Mouse (Mus musculus): Measurements from ENCODE around the gene Mgst3. TPM values are rescaled to one million over a fixed set of nuclear protein-coding genes. Genes with fewer than 3 reads are reported as not detected.
A peak's percentile ranks its signal among the peaks of the same experiment; 100 is the strongest.
"Not testable (repeated sequence)": the region's sequence is repeated elsewhere in the genome, so short reads cannot be mapped to it uniquely, and the experiment has no call there.

The Mgst3 gene
- polyA plus RNA-seq, 1 experiment from 2014 or later = 198 TPM

- no peaks in the 10 kb centered on the region for H3K27me3 ChIP-seq (ENCODE audit: control insufficient read depth, insufficient read depth, low read length)
- no peaks in the 10 kb centered on the region for H3K9me3 ChIP-seq (replicated peaks; ENCODE audit: control insufficient read depth, low read length)
- no peak for ATAC-seq (replicated peaks; ENCODE audit: extremely low read depth, insufficient read depth, low FRiP score)
- no peak overlapping the region for H3K9ac ChIP-seq (ENCODE audit: low read length)
- H3K36me3 ChIP-seq (ENCODE audit: control insufficient read depth, insufficient read depth) = peaks cover 21% of the 10 kb centered on the region
- no peak overlapping the region for H3K4me2 ChIP-seq (ENCODE audit: low read depth, low read length)
- 91% methylated on average over 9 of the region's 9 CpGs for WGBS
- no peaks in the 10 kb centered on the region for H3K4me1 ChIP-seq (ENCODE audit: control insufficient read depth, insufficient read depth, low read length)
- no peak overlapping the region for H3K27ac ChIP-seq (ENCODE audit: low read length)
- no peak overlapping the region for H3K4me3 ChIP-seq (ENCODE audit: low read length)
These were observed 36.3 kb downstream of the Mgst3 start for GRCm38 (mm10) chr1:167357387-167357786.

- Histone ChIP-seq H3K27ac (ENCODE audit: low read length) (no peak overlapping the region), H3K9ac (ENCODE audit: low read length) (no peak overlapping the region), H3K27me3 (ENCODE audit: control insufficient read depth, insufficient read depth, low read length) (no peaks in the 10 kb centered on the region), H3K4me1 (ENCODE audit: control insufficient read depth, insufficient read depth, low read length) (peaks cover 2% of the 10 kb centered on the region; the same call in 1 of the 2 replicates), H3K36me3 (ENCODE audit: control insufficient read depth, insufficient read depth) (peaks cover 19% of the 10 kb centered on the region), H3K4me3 (ENCODE audit: low read length) (no peak overlapping the region), H3K4me2 (ENCODE audit: low read depth, low read length) (no peak overlapping the region), H3K9me3 (replicated peaks; ENCODE audit: control insufficient read depth, low read length) (no peaks in the 10 kb centered on the region)
- no peak for ATAC-seq (replicated peaks; ENCODE audit: extremely low read depth, insufficient read depth, low FRiP score)
- WGBS = 90% methylated on average over 14 of the region's 14 CpGs
These were observed 41.2 kb downstream of the Mgst3 start for GRCm38 (mm10) chr1:167352403-167352802.

GRCm38 (mm10) chr1:167350597-167351415 lies 42.8 kb downstream of the Mgst3 start:
- Histone ChIP-seq H3K27ac (ENCODE audit: low read length) (peak overlapping the region; percentile 88), H3K27me3 (ENCODE audit: control insufficient read depth, insufficient read depth, low read length) (no peaks in the 10 kb centered on the region), H3K4me1 (ENCODE audit: control insufficient read depth, insufficient read depth, low read length) (peaks cover 2% of the 10 kb centered on the region; the same call in 1 of the 2 replicates), H3K9me3 (replicated peaks; ENCODE audit: control insufficient read depth, low read length) (no peaks in the 10 kb centered on the region), H3K4me3 (ENCODE audit: low read length) (peak overlapping the region; percentile 76), H3K4me2 (ENCODE audit: low read depth, low read length) (peak overlapping the region; percentile 91), H3K9ac (ENCODE audit: low read length) (peak overlapping the region; percentile 86), H3K36me3 (ENCODE audit: control insufficient read depth, insufficient read depth) (peaks cover 7% of the 10 kb centered on the region)
- no peak for ATAC-seq (replicated peaks; ENCODE audit: extremely low read depth, insufficient read depth, low FRiP score)
- 34% methylated on average over 13 of the region's 13 CpGs for WGBS

GRCm38 (mm10) chr1:167349815-167350596 lies 43.6 kb downstream of the Mgst3 start, which contains the start of gene Aldh9a1:
TSS of gene Aldh9a1 (plus strand) at chr1:167349991.
- ATAC-seq (replicated peaks; ENCODE audit: extremely low read depth, insufficient read depth, low FRiP score) = peak; percentile 99
- peak within 1 kb of the TSS; percentile 86 for H3K9ac ChIP-seq (ENCODE audit: low read length)
- peak within 1 kb of the TSS; percentile 91 for H3K4me2 ChIP-seq (ENCODE audit: low read depth, low read length)
- no peaks in the 10 kb centered on the region for H3K27me3 ChIP-seq (ENCODE audit: control insufficient read depth, insufficient read depth, low read length)
- peaks cover 7% of the 10 kb centered on the region for H3K36me3 ChIP-seq (ENCODE audit: control insufficient read depth, insufficient read depth)
- H3K9me3 ChIP-seq (replicated peaks; ENCODE audit: control insufficient read depth, low read length) = no peaks in the 10 kb centered on the region
- H3K27ac ChIP-seq (ENCODE audit: low read length) = peak within 1 kb of the TSS; percentile 88
- peak within 1 kb of the TSS; percentile 76 for H3K4me3 ChIP-seq (ENCODE audit: low read length)
- under 1% methylated on average over 55 of the region's 55 CpGs for WGBS
- peaks cover 2% of the 10 kb centered on the region; the same call in 1 of the 2 replicates for H3K4me1 ChIP-seq (ENCODE audit: control insufficient read depth, insufficient read depth, low read length)

GRCm38 (mm10) chr1:167349206-167349605 lies 44.4 kb downstream of the Mgst3 start:
- H3K27me3 ChIP-seq (ENCODE audit: control insufficient read depth, insufficient read depth, low read length); H3K27ac ChIP-seq (ENCODE audit: low read length); H3K9ac ChIP-seq (ENCODE audit: low read length); H3K9me3 ChIP-seq (replicated peaks; ENCODE audit: control insufficient read depth, low read length); H3K4me3 ChIP-seq (ENCODE audit: low read length); ATAC-seq (replicated peaks; ENCODE audit: extremely low read depth, insufficient read depth, low FRiP score); H3K36me3 ChIP-seq (ENCODE audit: control insufficient read depth, insufficient read depth); H3K4me1 ChIP-seq (ENCODE audit: control insufficient read depth, insufficient read depth, low read length): not testable (repeated sequence)
- peak overlapping the region; percentile 91 for H3K4me2 ChIP-seq (ENCODE audit: low read depth, low read length)
- 69% methylated on average over 3 of the region's 3 CpGs for WGBS

- H3K27ac ChIP-seq (ENCODE audit: low read length); H3K27me3 ChIP-seq (ENCODE audit: control insufficient read depth, insufficient read depth, low read length); ATAC-seq (replicated peaks; ENCODE audit: extremely low read depth, insufficient read depth, low FRiP score); H3K9ac ChIP-seq (ENCODE audit: low read length); H3K9me3 ChIP-seq (replicated peaks; ENCODE audit: control insufficient read depth, low read length); H3K4me2 ChIP-seq (ENCODE audit: low read depth, low read length); H3K36me3 ChIP-seq (ENCODE audit: control insufficient read depth, insufficient read depth); H3K4me3 ChIP-seq (ENCODE audit: low read length); H3K4me1 ChIP-seq (ENCODE audit: control insufficient read depth, insufficient read depth, low read length): not testable (repeated sequence)
- 83% methylated on average over 10 of the region's 10 CpGs for WGBS
These were observed 47.6 kb downstream of the Mgst3 start for GRCm38 (mm10) chr1:167345994-167346520.

- WGBS = 82% methylated on average over 10 of the region's 10 CpGs
- Histone ChIP-seq H3K27me3 (ENCODE audit: control insufficient read depth, insufficient read depth, low read length) (no peaks in the 10 kb centered on the region), H3K9me3 (replicated peaks; ENCODE audit: control insufficient read depth, low read length) (no peaks in the 10 kb centered on the region), H3K9ac (ENCODE audit: low read length) (no peak overlapping the region), H3K4me3 (ENCODE audit: low read length) (no peak overlapping the region), H3K27ac (ENCODE audit: low read length) (no peak overlapping the region), H3K4me1 (ENCODE audit: control insufficient read depth, insufficient read depth, low read length) (no peaks in the 10 kb centered on the region), H3K36me3 (ENCODE audit: control insufficient read depth, insufficient read depth) (no peaks in the 10 kb centered on the region), H3K4me2 (ENCODE audit: low read depth, low read length) (no peak overlapping the region)
- no peak for ATAC-seq (replicated peaks; ENCODE audit: extremely low read depth, insufficient read depth, low FRiP score)
These were observed 50.8 kb downstream of the Mgst3 start for GRCm38 (mm10) chr1:167342831-167343230.

- no peaks in the 10 kb centered on the region for H3K4me1 ChIP-seq (ENCODE audit: control insufficient read depth, insufficient read depth, low read length)
- H3K4me3 ChIP-seq (ENCODE audit: low read length) = no peak overlapping the region
- 95% methylated on average over 3 of the region's 3 CpGs for WGBS
- no peak overlapping the region for H3K9ac ChIP-seq (ENCODE audit: low read length)
- H3K27me3 ChIP-seq (ENCODE audit: control insufficient read depth, insufficient read depth, low read length) = no peaks in the 10 kb centered on the region
- no peak overlapping the region for H3K27ac ChIP-seq (ENCODE audit: low read length)
- no peak for ATAC-seq (replicated peaks; ENCODE audit: extremely low read depth, insufficient read depth, low FRiP score)
- H3K9me3 ChIP-seq (replicated peaks; ENCODE audit: control insufficient read depth, low read length) = no peaks in the 10 kb centered on the region
- H3K36me3 ChIP-seq (ENCODE audit: control insufficient read depth, insufficient read depth) = no peaks in the 10 kb centered on the region
- H3K4me2 ChIP-seq (ENCODE audit: low read depth, low read length) = peak overlapping the region; percentile 91
These were observed 52.6 kb downstream of the Mgst3 start for GRCm38 (mm10) chr1:167340910-167341528.
